Comparison of ENCODE assay signal across 8 mouse cellular contexts in genomic region chr1:191906571-191907430, GRCm38 (mm10). TPM values are rescaled to one million over a fixed set of nuclear protein-coding genes. Genes with fewer than 3 reads are reported as not detected.
DNase-seq lines count a peak whose midpoint lies in the region; ATAC-seq lines count a peak whose summit lies in the region.

Slc30a1 (plus strand) TSS chr1:191906767.

- H3K36me3 ChIP-seq in hindbrain, embryonic 12.5 days = peaks cover 8% of the 10 kb centered on the region

- ATAC-seq in hindbrain, embryonic 12.5 days (ENCODE audit: low FRiP score) = peak; percentile 99

- under 1% methylated on average over 101 of the region's 104 CpGs for WGBS in hindbrain, embryonic 12.5 days

- H3K27ac ChIP-seq in hindbrain, embryonic 12.5 days = peak within 1 kb of the TSS; percentile 84

- H3K9me3 ChIP-seq in hindbrain, embryonic 12.5 days (replicated peaks) = no peaks in the 10 kb centered on the region

- H3K9ac ChIP-seq in hindbrain, embryonic 12.5 days = peak within 1 kb of the TSS; percentile 73

- peak; percentile 96 for DNase-seq in MN1 (ENCODE audit: low spot score)
- DNase-seq in cerebellum, adult 9-10 months = peak; percentile 98
- peak; percentile 96 to 99 for DNase-seq in frontal cortex, adult 2 months (ENCODE audit: extremely low spot score in 1 of 2, low spot score in 1 of 2)
- peak; percentile 98 to 99 for DNase-seq in layer of hippocampus, postnatal 14 days (ENCODE audit: low spot score in 2 of 2)
- peak; percentile 99 for DNase-seq in lung, postnatal 14 days
- DNase-seq in retina, adult 2 months (ENCODE audit: low read depth, low spot score) = peak; percentile 94
- DNase-seq in thymus, postnatal 36 days = peak; percentile 98 to 99

- H3K4me3 ChIP-seq in hindbrain, embryonic 12.5 days = peak within 1 kb of the TSS; percentile 66

- H3K4me2 ChIP-seq in hindbrain, embryonic 12.5 days (replicated peaks) = peak within 1 kb of the TSS; percentile 74

- no peaks in the 10 kb centered on the region for H3K27me3 ChIP-seq in hindbrain, embryonic 12.5 days

- peaks cover 39% of the 10 kb centered on the region for H3K4me1 ChIP-seq in hindbrain, embryonic 12.5 days

RNA-seq across cellular contexts. Expression of gene Slc30a1, which starts in this region (rescaled TPM):
- polyA plus RNA-seq in frontal cortex, adult 2 months (2012; rRNA removed) = 22.3 and 22.9 TPM in 2 replicates
- 4.6 and 4.9 TPM in 2 replicates for polyA plus RNA-seq in hindbrain, embryonic 12.5 days (2016; fragmentation: Nextera tagmentation; extraction: Ambion mirVana)
- total RNA-seq in layer of hippocampus, postnatal 14 days (2021) = 10 to 100 TPM; 29.7 to 29.9 TPM

Comparison
In these comparisons a context has a peak if more than half of its experiments do, and no peak if none do; other contexts are left out.
1. Peak in every context shown above with its lines: DNase-seq, ATAC-seq, H3K4me3 ChIP-seq and H3K27ac ChIP-seq.